Mouse (Mus musculus) liver, postnatal 0 days (tissue): ENCODE measurements around the gene Ern1. TPM values are rescaled to one million over a fixed set of nuclear protein-coding genes. Genes with fewer than 3 reads are reported as not detected.

Experiments
- ATAC-seq: fragments of 200-750 bp; cut with Nextera tagmentation; 2 replicates; pipeline ENCODE4 v1.8.0; 2017; ENCODE audit warnings: mild to moderate bottlenecking, moderate library complexity
- DNase-seq: peaks from one replicate; pipeline ENCODE4 v3.0.0-alpha.2; 2016
- H3K27ac ChIP-seq: fragments of 300-500 bp; sonication (generic); 2 replicates; pipeline ENCODE4 v1.5.1; 2014; ENCODE audit warnings: antibody characterized with exemption, moderate library complexity, mild to moderate bottlenecking, low read depth
- H3K27me3 ChIP-seq: fragments of 300-500 bp; sonication (generic); 2 replicates; pipeline ENCODE4 v1.6.1; 2014; ENCODE audit warnings: low read length, control low read depth, mixed read lengths; ENCODE audit not compliant: insufficient read depth
- H3K36me3 ChIP-seq: fragments of 300-500 bp; sonication (generic); replicated peaks from 2 replicates; pipeline ENCODE4 v1.6.1; 2014; ENCODE audit warnings: mild to moderate bottlenecking, control low read depth, low read length, moderate library complexity, mixed read lengths; ENCODE audit not compliant: insufficient read depth
- H3K4me1 ChIP-seq: fragments of 300-500 bp; sonication (generic); 2 replicates; pipeline ENCODE4 v1.6.1; 2014; ENCODE audit warnings: antibody characterized with exemption, mild to moderate bottlenecking, control low read depth; ENCODE audit not compliant: insufficient read depth
- H3K4me2 ChIP-seq: fragments of 300-500 bp; sonication (generic); 2 replicates; pipeline ENCODE4 v1.6.1; 2014; ENCODE audit warnings: low read depth, mild to moderate bottlenecking, low read length, moderate library complexity, mixed read lengths
- H3K4me3 ChIP-seq: fragments of 300-500 bp; sonication (generic); 2 replicates; pipeline ENCODE4 v1.5.1; 2014; ENCODE audit warnings: low read depth, low read length
- H3K9ac ChIP-seq: fragments of 300-500 bp; sonication (generic); replicated peaks from 2 replicates; pipeline ENCODE4 v1.6.1; 2014; ENCODE audit warnings: mild to moderate bottlenecking, moderate library complexity
- H3K9me3 ChIP-seq: fragments of 300-500 bp; sonication (generic); 2 replicates; pipeline ENCODE4 v1.6.1; 2016; ENCODE audit warnings: mild to moderate bottlenecking, control low read depth, low read length, mixed read lengths
- CTCF ChIP-seq: sonication (generic); IDR thresholded peaks from 2 replicates; pipeline ENCODE4 v1.5.1; 2016; ENCODE audit warnings: antibody characterized with exemption, low read depth
- EP300 ChIP-seq: IDR thresholded peaks from 2 replicates; pipeline ENCODE4 v1.6.1; 2016; ENCODE audit warnings: antibody characterized with exemption, low read depth, mild to moderate bottlenecking
- WGBS: fragments of 180-500 bp; shearing (Covaris S2); extraction: QIAGEN DNeasy Blood & Tissue Kit; methylation state at CpG from one replicate; pipeline ENCODE4 v1.1.7; 2014; ENCODE audit not compliant: insufficient replicate concordance; 5-methylcytosine and 5-hydroxymethylcytosine counted together
- polyA plus RNA-seq: library from polyadenylated mRNA; unstranded; fragments of >200 nt; fragmentation: Nextera tagmentation; extraction: Ambion mirVana; gene quantifications from 2 replicates; pipeline ENCODE4 v1.2.1, GENCODE M21; 2015

Ern1 gene
- polyA plus RNA-seq, 1 experiment from 2014 or later: 2.9 TPM

DNA sequence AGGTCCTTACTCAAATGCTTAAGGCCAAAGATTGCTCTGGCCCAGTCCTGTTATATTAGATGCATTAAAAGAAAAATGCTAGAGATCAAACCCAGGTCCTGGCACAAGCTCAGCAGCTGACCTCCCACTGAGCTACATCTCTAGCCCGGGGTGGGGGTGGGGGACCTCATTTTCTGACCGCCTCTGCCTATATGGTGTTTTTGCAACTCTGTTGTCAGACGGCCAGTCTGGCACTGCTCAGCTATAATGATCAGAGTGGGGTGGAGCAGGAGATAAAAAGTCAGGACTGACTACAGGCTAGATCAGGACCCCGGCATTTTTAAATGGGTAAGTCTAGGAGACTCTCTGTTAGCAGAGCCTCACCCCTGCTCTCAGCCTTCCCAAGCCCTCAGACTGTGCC is 30.7 kb upstream of the Ern1 start:
- 63% methylated on average over 4 of the region's 4 CpGs for WGBS
- TF ChIP-seq CTCF: no peak
- no peak for TF ChIP-seq EP300
- H3K9me3 ChIP-seq: no peaks in the 10 kb centered on the region

DNA sequence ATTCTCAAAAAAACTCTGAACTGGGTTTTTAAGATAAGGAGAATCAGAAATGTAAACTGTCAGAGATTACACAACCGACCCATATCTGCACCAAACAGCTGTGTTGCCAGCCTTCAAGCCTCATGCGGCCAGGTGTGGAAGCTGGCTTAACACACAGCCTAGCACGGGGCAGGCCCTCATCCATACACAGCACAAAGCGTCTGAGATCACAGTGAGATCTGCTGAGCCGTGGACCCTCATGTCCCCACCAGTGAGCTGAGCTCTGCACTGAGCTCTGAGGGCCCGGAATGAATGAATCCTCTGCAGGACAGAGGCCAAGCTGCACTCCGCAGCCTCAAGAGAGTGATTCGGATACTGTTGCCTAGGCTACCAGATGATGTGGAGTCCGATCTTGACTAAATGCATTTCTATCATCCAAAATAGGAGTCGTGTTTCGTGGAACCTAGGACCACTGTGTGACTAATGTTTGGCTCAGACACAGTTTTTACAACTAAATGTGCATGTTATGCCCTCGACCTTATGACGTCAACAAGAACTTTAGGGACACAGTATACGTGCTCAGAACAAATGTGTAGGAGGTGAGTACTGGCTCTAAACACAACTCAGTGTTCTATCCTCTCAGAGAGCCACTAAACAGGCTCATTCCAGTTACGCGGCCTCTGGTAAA is 27.6 kb upstream of the Ern1 start:
- Histone ChIP-seq H3K4me2 (no peak overlapping the region), H3K4me1 (peaks cover 12% of the 10 kb centered on the region), H3K9me3 (no peaks in the 10 kb centered on the region), H3K36me3 (peaks cover 22% of the 10 kb centered on the region), H3K27ac (peak overlapping the region; percentile 91), H3K4me3 (no peak overlapping the region), H3K27me3 (no peaks in the 10 kb centered on the region), H3K9ac (no peak overlapping the region; the same call in 1 of the 2 replicates)
- DNase-seq (no peak), ATAC-seq (peak; percentile 75)
- 54% methylated on average over 16 of the region's 16 CpGs for WGBS
- TF ChIP-seq CTCF: no peak
- TF ChIP-seq EP300: peak; percentile 90

More for the DNA sequence above, 30.7 kb upstream of the Ern1 start:
- H3K9ac ChIP-seq: no peak overlapping the region
- H3K4me1 ChIP-seq: peaks cover 10% of the 10 kb centered on the region
- H3K27me3 ChIP-seq: no peaks in the 10 kb centered on the region
- peaks cover 8% of the 10 kb centered on the region for H3K36me3 ChIP-seq
- ATAC-seq (no peak), DNase-seq (no peak)
- H3K27ac ChIP-seq: no peak overlapping the region
- H3K4me3 ChIP-seq: no peak overlapping the region
- no peak overlapping the region for H3K4me2 ChIP-seq

DNA sequence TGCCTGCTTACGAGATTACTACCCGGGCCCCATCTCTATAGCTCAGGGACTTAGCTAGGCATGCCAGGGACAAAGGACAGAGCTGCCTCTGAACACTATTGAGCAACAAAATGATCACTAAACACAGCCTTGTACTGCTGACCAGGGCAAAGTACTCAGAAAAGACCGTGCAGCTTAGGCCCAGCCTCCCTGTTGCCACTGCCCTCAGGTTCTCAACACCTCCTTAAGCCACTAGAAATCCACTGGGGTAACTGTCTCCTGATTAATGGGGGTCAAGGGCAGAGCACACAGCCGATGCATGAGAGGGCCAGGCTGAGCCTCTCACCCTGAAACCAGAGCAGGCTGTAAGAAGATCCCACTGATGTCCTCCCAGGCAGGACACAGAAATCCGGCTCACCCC is 26.8 kb upstream of the Ern1 start:
- no peak for DNase-seq
- TF ChIP-seq CTCF (no peak), EP300 (no peak)
- H3K4me3 ChIP-seq: no peak overlapping the region
- no peaks in the 10 kb centered on the region for H3K27me3 ChIP-seq
- ATAC-seq: peak; percentile 88
- peaks cover 12% of the 10 kb centered on the region for H3K4me1 ChIP-seq
- H3K4me2 ChIP-seq: 0 out of 2 replicates have a peak overlapping the region, but pooled peaks have one; percentile 0
- no peaks in the 10 kb centered on the region for H3K9me3 ChIP-seq
- WGBS: 55% methylated on average over 5 of the region's 5 CpGs
- H3K36me3 ChIP-seq: peaks cover 20% of the 10 kb centered on the region
- no peak overlapping the region; the same call in 1 of the 2 replicates for H3K9ac ChIP-seq
- H3K27ac ChIP-seq: peak overlapping the region; percentile 91

DNA sequence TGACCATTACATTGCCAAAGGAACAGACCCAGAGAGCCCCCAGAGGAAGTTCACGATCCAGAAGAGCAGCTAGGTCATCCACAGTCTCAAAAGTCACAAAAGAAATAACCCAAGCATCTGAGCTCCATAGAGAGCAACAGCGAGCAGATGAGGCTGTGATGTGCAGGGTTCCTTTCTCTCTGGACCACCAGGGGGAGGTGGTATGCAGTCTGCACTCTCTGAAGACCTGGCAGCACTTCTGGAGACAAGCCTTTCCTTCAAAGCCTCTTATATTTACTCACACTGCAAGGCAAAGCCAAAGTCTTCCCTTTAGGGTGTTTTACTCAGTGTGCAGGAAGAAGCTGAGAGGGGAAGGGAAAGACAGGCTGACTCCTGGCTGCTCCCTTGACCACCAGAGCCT is 25.5 kb upstream of the Ern1 start:
- TF ChIP-seq CTCF: peak; percentile 74
- TF ChIP-seq EP300: no peak
- no peak for DNase-seq
- Histone ChIP-seq H3K9ac (no peak overlapping the region), H3K4me1 (peaks cover 12% of the 10 kb centered on the region), H3K27me3 (no peaks in the 10 kb centered on the region), H3K9me3 (no peaks in the 10 kb centered on the region), H3K4me3 (no peak overlapping the region), H3K36me3 (peaks cover 28% of the 10 kb centered on the region), H3K4me2 (no peak overlapping the region), H3K27ac (0 out of 2 replicates have a peak overlapping the region, but pooled peaks have one; percentile 61)
- no peak for ATAC-seq
- 60% methylated on average over 2 of the region's 2 CpGs for WGBS

DNA sequence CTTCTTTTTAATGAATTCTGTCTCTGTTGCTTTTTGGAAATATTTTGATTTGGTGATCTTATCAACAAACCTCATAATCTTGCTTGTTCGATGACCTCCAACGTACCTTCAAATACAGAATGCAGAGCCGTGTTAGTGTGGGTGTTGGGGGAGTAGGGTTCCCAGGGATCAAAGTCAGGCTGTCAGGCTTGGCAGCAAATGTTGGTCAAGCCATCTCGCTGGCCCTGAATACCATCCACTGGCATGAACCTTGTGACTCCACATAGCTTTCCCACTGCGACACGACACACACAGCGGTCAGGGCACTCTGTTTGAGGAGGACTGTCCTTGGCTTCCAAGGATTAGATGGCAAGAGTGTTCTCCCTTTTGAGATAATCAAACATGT is 24.3 kb upstream of the Ern1 start:
- Histone ChIP-seq H3K9ac (no peak overlapping the region), H3K4me3 (no peak overlapping the region), H3K4me1 (peaks cover 12% of the 10 kb centered on the region), H3K27me3 (no peaks in the 10 kb centered on the region), H3K4me2 (no peak overlapping the region), H3K9me3 (no peaks in the 10 kb centered on the region), H3K36me3 (peaks cover 32% of the 10 kb centered on the region), H3K27ac (0 out of 2 replicates have a peak overlapping the region, but pooled peaks have one; percentile 16)
- DNase-seq (no peak), ATAC-seq (no peak)
- TF ChIP-seq CTCF (no peak), EP300 (no peak)
- WGBS: 78% methylated on average over 7 of the region's 7 CpGs

DNA sequence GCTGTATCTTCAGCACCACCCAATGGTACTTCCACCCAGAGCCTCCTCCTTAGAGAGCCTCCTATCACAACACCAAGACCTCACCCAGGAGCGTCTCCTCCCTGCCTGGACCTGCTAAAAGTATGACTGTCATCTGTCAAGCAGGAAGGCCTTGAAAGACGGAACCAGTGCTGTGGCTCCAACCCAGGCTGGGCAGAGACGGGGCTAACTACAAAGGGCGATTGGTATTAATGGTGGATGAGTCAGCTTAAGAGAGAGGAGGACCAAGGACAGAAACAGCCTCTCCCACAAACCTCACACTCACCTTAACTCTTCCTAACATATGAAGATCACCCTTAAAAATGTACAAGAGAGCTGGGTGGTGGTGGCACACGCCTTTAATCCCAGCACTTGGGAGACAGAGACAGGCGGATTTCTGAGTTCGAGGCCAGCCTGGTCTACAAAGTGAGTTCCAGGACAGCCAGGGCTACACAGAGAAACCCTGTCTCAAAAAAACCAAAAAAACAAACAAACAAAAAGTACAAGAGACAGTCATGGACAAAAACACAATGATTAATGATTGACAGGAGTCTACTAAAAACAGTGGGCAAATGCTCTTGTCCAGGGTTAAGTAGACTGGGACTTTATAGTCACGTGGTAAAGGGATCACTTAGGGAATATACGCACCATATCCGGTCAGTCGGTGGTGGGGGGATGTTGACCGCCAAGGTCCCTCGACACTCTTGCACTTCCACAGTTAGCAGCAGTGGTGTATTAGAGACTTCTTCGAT is 23.8 kb upstream of the Ern1 start:
- WGBS: 78% methylated on average over 14 of the region's 14 CpGs
- H3K4me1 ChIP-seq: peaks cover 12% of the 10 kb centered on the region
- H3K9ac ChIP-seq: no peak overlapping the region
- TF ChIP-seq EP300 (no peak), CTCF (no peak)
- no peaks in the 10 kb centered on the region for H3K9me3 ChIP-seq
- DNase-seq (no peak), ATAC-seq (no peak)
- 0 out of 2 replicates have a peak overlapping the region, but pooled peaks have one; percentile 2 for H3K27ac ChIP-seq
- H3K4me3 ChIP-seq: no peak overlapping the region
- H3K27me3 ChIP-seq: no peaks in the 10 kb centered on the region
- peaks cover 37% of the 10 kb centered on the region for H3K36me3 ChIP-seq
- H3K4me2 ChIP-seq: no peak overlapping the region
